Mouse (Mus musculus): ENCODE results near the gene Rbfox1.

Gene Rbfox1

DNA sequence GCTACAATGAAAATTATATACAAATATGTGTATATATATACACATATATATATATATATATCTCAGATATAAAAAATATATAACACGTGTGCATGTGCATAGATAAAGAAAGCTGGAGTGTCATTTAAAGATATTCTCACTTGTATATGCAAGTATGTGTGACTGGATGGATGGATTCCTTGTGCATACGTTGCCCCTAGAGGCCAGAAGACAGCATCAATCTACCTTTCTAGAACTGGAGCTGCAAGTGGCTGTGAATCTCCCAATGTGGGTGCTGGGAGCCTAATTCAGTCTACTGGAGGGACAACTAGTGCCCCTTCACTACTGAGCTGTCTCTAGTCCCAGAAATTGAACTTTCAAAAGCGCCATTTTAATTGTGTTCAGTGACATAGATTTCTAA is 471.8 kb downstream of the Rbfox1 start:
- no peak for DNase-seq

DNA sequence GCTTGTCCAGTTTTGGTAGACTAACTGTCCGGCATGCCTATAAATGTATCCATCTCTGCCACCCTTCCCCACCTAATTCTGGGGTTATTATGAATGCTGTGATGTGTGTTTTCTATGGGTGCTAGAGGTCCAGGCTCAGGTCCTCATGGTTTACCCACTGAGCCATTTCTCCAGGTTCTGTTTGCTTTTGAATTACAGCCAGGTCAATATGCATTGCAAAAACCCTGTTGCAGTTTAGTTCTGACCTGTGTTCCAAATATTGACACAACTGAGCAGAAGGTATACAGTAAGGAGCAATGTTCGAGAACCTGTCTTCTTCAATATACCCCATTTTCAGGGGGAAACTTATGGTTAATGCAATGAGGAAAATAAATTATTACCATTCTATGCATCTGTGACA is 480.6 kb downstream of the Rbfox1 start:
- DNase-seq, result no peak

GRCm38 (mm10) chr16:6366649-6367048 is 481.5 kb downstream of the Rbfox1 start:
- no peak for DNase-seq

DNA sequence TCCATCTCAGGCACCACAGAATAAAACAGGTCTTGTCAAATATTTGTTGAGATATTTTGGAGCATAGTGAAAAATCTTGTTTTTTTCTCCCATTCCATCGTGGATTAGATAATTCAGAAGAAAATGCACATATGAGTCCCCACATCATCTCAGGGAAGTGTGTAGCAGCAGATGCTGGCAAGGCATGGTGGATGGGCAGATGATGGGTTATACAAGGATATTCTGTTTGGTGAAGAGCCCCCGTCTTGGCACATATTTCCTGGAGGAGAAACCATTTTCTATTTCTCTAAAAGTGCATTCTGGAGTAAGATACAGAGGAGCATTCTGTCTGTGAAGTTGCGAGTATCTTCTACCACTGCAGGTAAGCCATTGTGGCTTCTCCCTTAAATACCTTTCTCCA is 495.8 kb downstream of the Rbfox1 start:
- no peak for DNase-seq

- DNase-seq, result no peak
Observed at GRCm38 (mm10) chr16:6381572-6381971, 496.4 kb downstream of the Rbfox1 start.

DNA sequence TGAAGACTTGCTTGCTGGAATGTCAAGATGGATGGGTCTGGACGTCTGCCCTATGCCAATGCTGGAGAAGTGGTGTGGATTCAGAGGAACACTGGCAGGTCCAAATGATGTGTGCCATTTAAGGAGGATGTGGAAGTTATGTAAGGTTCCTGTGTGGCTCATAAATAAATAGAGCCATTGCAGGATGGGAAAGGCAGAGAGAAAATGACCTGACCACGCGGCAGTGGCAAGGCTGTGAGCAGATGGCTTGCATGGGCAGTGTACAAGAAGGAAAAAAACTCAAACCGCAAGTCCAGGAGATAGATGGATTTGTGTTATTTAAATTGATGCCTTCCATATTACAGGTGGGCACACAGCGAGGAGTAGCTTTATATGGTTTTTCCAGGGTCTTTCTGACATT is 497.6 kb downstream of the Rbfox1 start:
- DNase-seq, result no peak

DNA sequence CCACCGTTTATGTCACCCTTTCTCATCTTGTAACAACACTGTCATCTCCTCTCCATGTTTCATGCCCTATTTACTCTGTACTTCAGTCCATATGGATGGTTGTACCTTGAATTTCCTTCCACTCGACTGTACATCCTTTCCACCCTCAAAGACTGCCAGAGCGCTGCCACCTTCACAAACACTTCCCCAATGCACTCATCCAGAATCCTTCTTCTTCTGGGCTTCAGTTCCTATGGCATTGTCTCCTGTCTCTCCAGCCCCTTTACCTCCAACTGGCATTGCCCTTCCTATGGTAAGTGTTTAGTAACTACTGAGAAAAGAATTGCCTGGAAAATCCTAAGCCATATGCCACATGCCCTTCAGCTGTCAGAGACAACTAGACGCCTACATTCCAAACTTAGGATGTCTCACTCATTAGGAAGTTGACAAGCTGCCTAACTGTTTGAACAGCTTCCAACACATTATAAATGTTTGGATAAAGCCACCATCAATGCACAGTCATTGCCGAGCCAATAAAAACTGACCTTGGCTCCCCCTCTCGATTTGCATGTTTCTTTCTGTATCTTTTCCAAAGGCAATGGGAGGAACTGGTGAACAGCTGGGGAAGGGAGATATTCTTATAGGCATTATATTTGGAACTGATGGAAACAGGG is 505.2 kb downstream of the Rbfox1 start:
- DNase-seq, result no peak

DNA sequence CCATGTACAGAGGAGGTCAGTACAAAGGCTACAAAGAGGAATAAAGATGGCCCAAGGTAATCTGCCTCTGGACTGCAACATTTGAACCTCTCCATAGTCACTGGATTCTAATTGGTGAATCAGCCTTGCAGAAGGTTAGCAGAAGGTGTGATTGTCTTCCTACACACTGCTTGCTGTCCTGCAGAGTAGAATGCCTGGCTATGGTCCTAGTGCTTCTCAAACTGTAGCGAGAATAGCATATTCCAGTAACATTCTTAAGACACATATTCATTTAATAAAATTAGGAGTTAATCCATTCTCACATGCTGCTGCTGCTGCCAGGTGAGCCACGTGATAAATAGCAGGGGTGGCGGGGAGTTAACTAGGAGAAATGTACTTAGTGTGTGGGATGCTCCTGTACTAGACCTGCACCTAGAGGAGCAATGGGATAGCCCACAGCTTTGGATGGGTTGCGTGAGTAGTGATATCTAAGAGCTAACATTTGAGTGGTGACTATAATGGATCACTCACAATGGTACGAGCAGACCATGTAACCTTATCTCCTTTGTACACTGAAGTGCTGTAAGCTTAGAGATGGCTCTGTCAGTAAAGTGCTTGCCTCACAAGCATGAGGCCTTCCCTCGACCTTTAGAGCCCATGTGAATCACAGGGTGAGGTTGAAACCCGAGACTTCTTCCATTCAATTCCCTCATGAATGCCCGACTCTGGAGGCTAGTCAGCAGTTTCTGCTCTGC is 511.7 kb downstream of the Rbfox1 start:
- DNase-seq, result no peak

DNA sequence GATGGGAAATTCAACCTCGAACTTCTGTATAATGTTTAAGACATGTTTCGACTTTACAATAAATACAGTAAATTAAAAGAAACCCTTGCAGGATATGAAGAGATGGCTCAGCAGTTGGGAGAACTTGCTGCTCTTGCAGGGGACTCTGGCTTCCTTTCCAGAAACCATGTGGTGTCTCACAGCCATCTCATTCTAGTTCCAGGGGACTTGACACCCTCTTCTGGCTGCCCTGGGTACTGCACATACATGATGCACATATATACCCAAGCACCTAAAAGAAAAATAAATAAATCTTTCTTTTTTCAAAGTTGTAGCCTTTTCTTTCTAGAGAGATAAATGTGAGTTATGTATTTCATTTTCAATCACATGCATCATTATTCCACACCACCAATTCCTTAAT is 512.5 kb downstream of the Rbfox1 start:
- DNase-seq, result peak; percentile 26

GRCm38 (mm10) chr16:6402816-6403215 is 517.7 kb downstream of the Rbfox1 start:
- no peak for DNase-seq

GRCm38 (mm10) chr16:6414846-6415245 is 529.7 kb downstream of the Rbfox1 start:
- DNase-seq, result no peak

- no peak for DNase-seq
Observed at GRCm38 (mm10) chr16:6421623-6422145, 536.5 kb downstream of the Rbfox1 start.

- no peak for DNase-seq
Observed at GRCm38 (mm10) chr16:6423878-6424409, 538.8 kb downstream of the Rbfox1 start.

DNA sequence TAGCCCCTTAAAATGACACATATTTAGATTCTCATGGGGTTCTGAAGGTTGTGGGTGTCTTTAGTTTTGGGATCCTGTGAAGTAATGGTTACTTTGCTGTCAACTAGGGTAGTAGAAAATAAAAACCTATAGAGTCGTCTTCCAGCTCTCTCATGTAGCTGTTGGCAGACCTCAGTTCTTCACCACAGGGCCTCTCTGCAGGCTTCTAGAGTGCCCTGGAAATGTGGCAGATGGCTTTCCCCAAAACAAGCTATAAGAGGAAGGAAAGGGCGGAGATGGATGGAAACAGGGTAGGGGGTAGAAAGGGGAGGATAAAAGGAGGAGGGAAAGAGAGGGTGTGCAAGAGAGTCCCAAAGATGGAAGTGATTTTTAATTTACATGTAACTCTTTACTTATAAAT is 539.6 kb downstream of the Rbfox1 start:
- no peak for DNase-seq

DNA sequence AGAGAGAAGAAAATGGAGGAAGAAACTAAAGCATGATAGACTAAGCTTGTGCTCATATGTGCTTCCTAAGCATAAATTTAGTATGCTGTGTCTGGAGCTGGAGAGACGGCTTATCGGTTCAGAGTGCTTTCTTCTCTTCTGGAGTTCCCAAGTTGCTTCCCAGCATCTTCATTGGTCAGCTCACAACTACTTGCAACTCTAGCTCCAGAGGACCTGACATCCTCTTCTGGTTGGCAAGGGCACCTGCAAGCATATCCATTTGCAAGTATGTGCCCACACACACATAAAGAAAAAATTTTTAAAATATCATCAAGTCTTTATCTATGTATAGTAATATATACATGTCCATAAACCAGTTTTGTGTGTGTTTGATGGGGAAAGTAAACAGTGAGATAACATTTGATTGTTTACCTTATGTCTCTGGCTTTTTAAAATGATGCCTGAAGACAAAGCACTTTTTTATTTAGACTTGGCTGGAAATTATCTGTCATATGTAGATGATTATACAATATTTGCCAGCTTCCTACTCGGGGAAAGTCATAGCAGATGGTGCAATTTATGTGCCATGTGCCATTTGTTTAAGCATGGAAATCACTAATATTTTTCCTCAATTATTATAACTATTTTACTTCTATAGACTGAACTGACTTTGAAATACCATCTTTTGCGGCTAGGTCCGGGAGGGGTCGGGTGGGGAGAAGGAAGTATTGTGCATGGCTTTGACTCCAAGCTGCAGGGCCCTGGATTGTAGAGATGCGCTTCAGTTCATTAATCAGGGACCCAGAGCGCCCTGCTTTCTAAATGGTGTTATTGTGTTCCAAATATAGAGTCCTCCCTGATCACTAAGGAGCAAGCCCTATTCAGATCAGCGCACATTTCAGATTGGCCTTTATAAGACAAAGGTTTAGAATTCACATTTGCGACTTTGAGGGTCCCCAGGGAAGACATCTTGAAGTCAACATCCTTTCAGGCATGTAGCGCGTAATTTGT is 542.4 kb downstream of the Rbfox1 start:
- DNase-seq, result no peak

- peak; percentile 13 for DNase-seq
Observed at GRCm38 (mm10) chr16:6430981-6431380, 545.8 kb downstream of the Rbfox1 start.

GRCm38 (mm10) chr16:6436445-6436844 is 551.3 kb downstream of the Rbfox1 start:
- no peak for DNase-seq

DNA sequence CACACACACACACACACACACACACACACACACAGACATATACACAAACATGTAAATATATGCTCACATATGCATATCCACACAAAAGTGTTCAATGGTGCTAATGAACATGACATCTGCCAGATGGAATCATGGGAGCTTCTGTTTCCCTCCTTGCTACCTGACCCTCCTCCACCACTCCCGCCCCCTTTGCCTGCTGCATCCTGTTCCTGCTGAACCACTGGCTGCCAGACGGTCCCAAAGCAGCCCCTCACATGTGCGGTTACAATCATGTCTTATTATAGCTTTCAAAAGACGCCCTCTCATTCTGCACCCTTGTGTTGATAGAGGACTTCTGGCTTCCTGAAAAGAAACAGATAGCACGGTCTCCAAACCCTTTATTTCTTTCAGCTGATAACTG is 563.1 kb downstream of the Rbfox1 start:
- no peak for DNase-seq

GRCm38 (mm10) chr16:6455349-6455748 is 570.2 kb downstream of the Rbfox1 start:
- no peak for DNase-seq

DNA sequence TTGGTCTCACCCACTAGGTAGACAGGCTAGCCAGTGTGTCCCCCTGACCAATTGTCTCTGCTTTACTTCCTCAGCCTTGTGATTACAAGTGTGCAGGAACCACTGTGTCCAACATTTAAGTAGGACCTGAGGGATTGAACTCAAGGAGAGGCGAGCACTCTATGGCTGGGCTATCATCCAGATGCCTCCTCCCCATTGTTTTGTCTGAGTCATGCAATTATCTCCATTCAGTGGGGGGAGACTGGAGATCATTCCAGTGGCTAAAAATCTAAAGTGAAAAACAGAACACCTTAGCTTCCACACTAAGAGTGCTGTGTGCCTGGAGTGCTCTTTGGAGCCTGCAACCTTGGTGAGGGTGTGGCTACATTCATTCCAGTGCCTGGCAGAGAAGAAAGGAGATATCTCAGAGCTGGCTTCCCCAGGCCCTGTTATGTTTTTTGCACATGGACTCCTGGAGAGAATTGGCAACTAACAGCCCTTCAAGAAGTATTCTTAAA is 594.0 kb downstream of the Rbfox1 start:
- DNase-seq, result no peak

- DNase-seq, result no peak
Observed at GRCm38 (mm10) chr16:6479616-6480410, 594.7 kb downstream of the Rbfox1 start.

DNA sequence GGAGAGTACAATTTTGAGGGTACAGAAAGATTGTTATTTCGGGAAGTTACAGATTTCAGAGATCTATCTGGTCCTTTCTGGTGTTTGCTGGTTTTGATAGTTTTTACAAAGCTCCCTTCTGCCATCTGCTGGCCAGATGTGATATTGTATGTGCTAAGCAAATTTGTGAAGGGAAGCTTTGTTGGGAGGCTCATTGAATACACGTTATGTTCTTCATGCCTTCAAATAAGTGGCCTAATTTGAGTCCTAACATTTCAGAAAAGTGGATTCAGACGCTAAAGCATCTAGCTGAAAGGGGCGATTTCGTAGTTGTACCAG is 595.2 kb downstream of the Rbfox1 start:
- DNase-seq, result peak; percentile 83
